Mouse (Mus musculus) naive thymus-derived CD4-positive, alpha-beta T cell, adult 2 months (primary cell): ENCODE measurements around the gene C130060K24Rik.

ENCODE experiments used
- DNase-seq: peaks from one replicate; pipeline ENCODE4 v3.0.0-alpha.2; 2011; ENCODE audit warnings: low read depth

C130060K24Rik gene

GRCm38 (mm10) chr6:65380918-65381772, at the start of gene C130060K24Rik:
TSS of gene C130060K24Rik (plus strand) at chr6:65381105.
- DNase-seq = no peak

GRCm38 (mm10) chr6:65334246-65334645, 46.7 kb upstream of the C130060K24Rik start:
- no peak for DNase-seq

GRCm38 (mm10) chr6:65339391-65339790, 41.5 kb upstream of the C130060K24Rik start:
- no peak for DNase-seq

GRCm38 (mm10) chr6:65341360-65341759, 39.5 kb upstream of the C130060K24Rik start:
- DNase-seq = no peak

- no peak for DNase-seq
Observed at GRCm38 (mm10) chr6:65347736-65348135, 33.2 kb upstream of the C130060K24Rik start.

GRCm38 (mm10) chr6:65348255-65348654, 32.6 kb upstream of the C130060K24Rik start:
- no peak for DNase-seq

- DNase-seq = no peak
Observed at GRCm38 (mm10) chr6:65351622-65352021, 29.3 kb upstream of the C130060K24Rik start.

- peak; percentile 1 for DNase-seq
Observed at GRCm38 (mm10) chr6:65375918-65376317, 5.0 kb upstream of the C130060K24Rik start.

- DNase-seq = no peak
Observed at GRCm38 (mm10) chr6:65421888-65422287, 41.0 kb downstream of the C130060K24Rik start.

- no peak for DNase-seq
Observed at GRCm38 (mm10) chr6:65427065-65427464, 46.2 kb downstream of the C130060K24Rik start.

- no peak for DNase-seq
Observed at GRCm38 (mm10) chr6:65433159-65433558, 52.3 kb downstream of the C130060K24Rik start.

- peak; percentile 58 for DNase-seq
Observed at GRCm38 (mm10) chr6:65453465-65453864, 72.6 kb downstream of the C130060K24Rik start.

GRCm38 (mm10) chr6:65465294-65465693, 84.4 kb downstream of the C130060K24Rik start:
- no peak for DNase-seq

- DNase-seq = no peak
Observed at GRCm38 (mm10) chr6:65470320-65470719, 89.4 kb downstream of the C130060K24Rik start.

- DNase-seq = no peak
Observed at GRCm38 (mm10) chr6:65472455-65472854, 91.5 kb downstream of the C130060K24Rik start.

- DNase-seq = no peak
Observed at GRCm38 (mm10) chr6:65498786-65499185, 117.9 kb downstream of the C130060K24Rik start.
